Mouse (Mus musculus): ENCODE results near the gene Slc25a11. TPM values are rescaled to one million over a fixed set of nuclear protein-coding genes. Genes with fewer than 3 reads are reported as not detected.

Gene Slc25a11
- polyA plus RNA-seq, 1 experiment from 2014 or later: 138 TPM

GRCm38 (mm10) chr11:70663957-70664356, 16.7 kb upstream of the Slc25a11 start:
- no peak for DNase-seq (ENCODE audit: extremely low spot score, low spot score)
- WGBS: 91% methylated on average over 6 of the region's 6 CpGs
- H3K27ac ChIP-seq: no peak overlapping the region
- peaks cover 82% of the 10 kb centered on the region for H3K36me3 ChIP-seq (replicated peaks)
- H3K9me3 ChIP-seq: no peaks in the 10 kb centered on the region
- H3K4me1 ChIP-seq: peaks cover 22% of the 10 kb centered on the region
- no peak overlapping the region for H3K4me3 ChIP-seq
- no peaks in the 10 kb centered on the region for H3K27me3 ChIP-seq (ENCODE audit: poor library complexity, severe bottlenecking)

DNA sequence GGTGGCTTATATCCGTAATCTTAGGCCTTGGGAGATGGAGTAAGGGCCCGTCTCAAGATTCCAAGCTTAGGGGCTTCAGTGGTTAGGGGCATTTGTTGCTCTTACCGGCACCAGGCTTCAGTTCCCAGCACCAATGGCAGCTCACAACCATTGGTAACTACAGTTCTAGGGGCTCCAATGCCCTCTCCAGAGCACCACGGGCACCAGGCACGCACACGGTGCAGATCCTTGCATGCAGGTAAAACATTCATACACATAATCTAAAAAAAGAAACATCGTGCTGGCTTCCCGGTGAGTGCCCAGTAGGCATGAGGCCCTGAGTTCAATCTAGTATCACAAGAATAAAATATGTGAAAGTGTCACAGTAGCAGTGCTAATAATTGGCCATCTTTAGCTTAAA, 15.8 kb upstream of the Slc25a11 start:
- Histone ChIP-seq H3K4me1 (peaks cover 27% of the 10 kb centered on the region), H3K27me3 (ENCODE audit: poor library complexity, severe bottlenecking) (no peaks in the 10 kb centered on the region), H3K36me3 (replicated peaks) (peaks cover 82% of the 10 kb centered on the region), H3K4me3 (no peak overlapping the region), H3K27ac (no peak overlapping the region), H3K9me3 (no peaks in the 10 kb centered on the region)
- WGBS: 89% methylated on average over 8 of the region's 8 CpGs
- no peak for DNase-seq (ENCODE audit: extremely low spot score, low spot score)

DNA sequence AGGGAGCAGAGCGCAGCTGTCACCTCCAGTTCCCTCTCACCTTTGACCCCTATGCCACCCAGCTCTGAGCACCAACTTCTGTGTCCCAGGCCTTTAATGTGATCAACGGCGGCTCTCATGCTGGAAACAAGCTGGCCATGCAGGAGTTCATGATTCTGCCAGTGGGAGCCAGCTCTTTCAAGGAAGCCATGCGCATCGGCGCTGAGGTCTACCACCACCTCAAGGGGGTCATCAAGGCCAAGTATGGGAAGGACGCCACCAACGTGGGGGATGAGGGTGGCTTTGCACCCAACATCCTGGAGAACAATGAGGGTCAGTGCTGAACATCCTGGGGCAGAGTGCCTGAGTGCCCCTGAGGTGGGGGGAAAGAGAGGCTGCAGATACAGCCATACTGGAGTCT, 13.3 kb upstream of the Slc25a11 start:
- DNase-seq (ENCODE audit: extremely low spot score, low spot score): no peak
- Histone ChIP-seq H3K27me3 (ENCODE audit: poor library complexity, severe bottlenecking) (no peaks in the 10 kb centered on the region), H3K36me3 (replicated peaks) (peaks cover 63% of the 10 kb centered on the region), H3K27ac (no peak overlapping the region), H3K4me3 (no peak overlapping the region), H3K4me1 (peaks cover 37% of the 10 kb centered on the region), H3K9me3 (no peaks in the 10 kb centered on the region)
- 93% methylated on average over 8 of the region's 8 CpGs for WGBS

GRCm38 (mm10) chr11:70658942-70659341, 11.7 kb upstream of the Slc25a11 start:
- peaks cover 44% of the 10 kb centered on the region for H3K4me1 ChIP-seq
- DNase-seq (ENCODE audit: extremely low spot score, low spot score): no peak
- H3K27me3 ChIP-seq (ENCODE audit: poor library complexity, severe bottlenecking): no peaks in the 10 kb centered on the region
- peaks cover 47% of the 10 kb centered on the region for H3K36me3 ChIP-seq (replicated peaks)
- H3K4me3 ChIP-seq: no peak overlapping the region
- no peaks in the 10 kb centered on the region for H3K9me3 ChIP-seq
- WGBS: 87% methylated on average over 8 of the region's 8 CpGs
- no peak overlapping the region for H3K27ac ChIP-seq

DNA sequence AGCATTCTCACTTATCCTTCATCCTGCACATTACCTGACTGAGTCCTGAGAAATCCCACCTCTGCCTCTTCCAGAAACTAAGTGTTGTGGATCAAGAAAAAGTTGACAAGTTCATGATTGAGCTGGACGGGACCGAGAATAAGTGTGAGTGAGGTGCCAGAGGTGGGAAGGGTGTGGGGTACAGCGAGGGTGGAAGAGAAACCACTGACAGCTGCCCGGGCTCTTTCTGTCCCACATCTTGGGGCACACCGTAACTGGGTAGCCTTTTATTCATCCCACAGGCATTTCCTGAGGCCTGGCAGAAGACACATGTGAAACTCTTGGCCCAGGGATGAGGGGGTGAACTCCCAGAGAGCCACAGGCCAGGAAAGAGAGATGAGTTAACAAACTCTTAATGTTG, 11.2 kb upstream of the Slc25a11 start:
- H3K4me1 ChIP-seq: peaks cover 44% of the 10 kb centered on the region
- no peaks in the 10 kb centered on the region for H3K9me3 ChIP-seq
- H3K27ac ChIP-seq: no peak overlapping the region
- DNase-seq (ENCODE audit: extremely low spot score, low spot score): no peak
- no peaks in the 10 kb centered on the region for H3K27me3 ChIP-seq (ENCODE audit: poor library complexity, severe bottlenecking)
- WGBS: 91% methylated on average over 5 of the region's 5 CpGs
- H3K36me3 ChIP-seq (replicated peaks): peaks cover 43% of the 10 kb centered on the region
- 0 out of 2 replicates have a peak overlapping the region, but pooled peaks have one; percentile 99 for H3K4me3 ChIP-seq

GRCm38 (mm10) chr11:70657991-70658390, 10.7 kb upstream of the Slc25a11 start:
- peak overlapping the region; percentile 99 for H3K27ac ChIP-seq
- H3K4me3 ChIP-seq: peak overlapping the region; percentile 99
- peaks cover 46% of the 10 kb centered on the region for H3K4me1 ChIP-seq
- no peaks in the 10 kb centered on the region for H3K9me3 ChIP-seq
- peaks cover 40% of the 10 kb centered on the region for H3K36me3 ChIP-seq (replicated peaks)
- DNase-seq (ENCODE audit: extremely low spot score, low spot score): no peak
- WGBS: 54% methylated on average over 9 of the region's 9 CpGs
- no peaks in the 10 kb centered on the region for H3K27me3 ChIP-seq (ENCODE audit: poor library complexity, severe bottlenecking)

DNA sequence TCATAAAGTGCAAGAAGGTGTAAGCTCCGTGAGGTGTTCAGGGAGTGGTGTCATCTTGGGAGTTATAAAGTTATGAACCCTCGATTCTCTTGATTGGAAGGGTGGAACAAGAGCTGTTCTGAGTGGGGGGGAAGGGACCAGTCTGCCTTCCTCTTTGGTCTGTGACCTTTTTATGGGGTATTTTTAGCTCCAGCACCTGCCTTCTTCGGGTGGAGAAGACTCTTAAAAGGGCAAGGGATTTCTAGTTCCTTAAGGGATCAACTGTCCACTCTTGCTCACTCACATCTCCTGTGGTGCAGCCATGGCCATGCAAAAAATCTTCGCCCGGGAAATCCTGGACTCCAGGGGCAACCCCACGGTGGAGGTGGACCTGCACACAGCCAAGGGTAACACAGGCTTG, 10.3 kb upstream of the Slc25a11 start:
- DNase-seq (ENCODE audit: extremely low spot score, low spot score): no peak
- H3K27me3 ChIP-seq (ENCODE audit: poor library complexity, severe bottlenecking): no peaks in the 10 kb centered on the region
- H3K9me3 ChIP-seq: no peaks in the 10 kb centered on the region
- H3K27ac ChIP-seq: peak overlapping the region; percentile 99
- 54% methylated on average over 6 of the region's 6 CpGs for WGBS
- H3K4me1 ChIP-seq: peaks cover 49% of the 10 kb centered on the region
- H3K36me3 ChIP-seq (replicated peaks): peaks cover 40% of the 10 kb centered on the region
- H3K4me3 ChIP-seq: peak overlapping the region; percentile 99

GRCm38 (mm10) chr11:70656964-70657363, 9.7 kb upstream of the Slc25a11 start, which contains the start of gene Eno3:
Eno3 (plus strand) TSS chr11:70657202.
- peak; percentile 51 for DNase-seq (ENCODE audit: extremely low spot score, low spot score)
- H3K9me3 ChIP-seq: no peaks in the 10 kb centered on the region
- peaks cover 40% of the 10 kb centered on the region for H3K36me3 ChIP-seq (replicated peaks)
- peaks cover 55% of the 10 kb centered on the region for H3K4me1 ChIP-seq
- no peaks in the 10 kb centered on the region for H3K27me3 ChIP-seq (ENCODE audit: poor library complexity, severe bottlenecking)
- peak within 1 kb of the TSS; percentile 99 for H3K4me3 ChIP-seq
- peak within 1 kb of the TSS; percentile 99 for H3K27ac ChIP-seq
- 6% methylated on average over 3 of the region's 3 CpGs for WGBS

GRCm38 (mm10) chr11:70656456-70656927, 9.2 kb upstream of the Slc25a11 start:
- DNase-seq (ENCODE audit: extremely low spot score, low spot score): peak; percentile 60
- peak overlapping the region; percentile 99 for H3K27ac ChIP-seq
- peaks cover 40% of the 10 kb centered on the region for H3K36me3 ChIP-seq (replicated peaks)
- H3K4me3 ChIP-seq: peak overlapping the region; percentile 99
- 2% methylated on average over 16 of the region's 16 CpGs for WGBS
- H3K27me3 ChIP-seq (ENCODE audit: poor library complexity, severe bottlenecking): no peaks in the 10 kb centered on the region
- peaks cover 60% of the 10 kb centered on the region for H3K4me1 ChIP-seq
- H3K9me3 ChIP-seq: no peaks in the 10 kb centered on the region

DNA sequence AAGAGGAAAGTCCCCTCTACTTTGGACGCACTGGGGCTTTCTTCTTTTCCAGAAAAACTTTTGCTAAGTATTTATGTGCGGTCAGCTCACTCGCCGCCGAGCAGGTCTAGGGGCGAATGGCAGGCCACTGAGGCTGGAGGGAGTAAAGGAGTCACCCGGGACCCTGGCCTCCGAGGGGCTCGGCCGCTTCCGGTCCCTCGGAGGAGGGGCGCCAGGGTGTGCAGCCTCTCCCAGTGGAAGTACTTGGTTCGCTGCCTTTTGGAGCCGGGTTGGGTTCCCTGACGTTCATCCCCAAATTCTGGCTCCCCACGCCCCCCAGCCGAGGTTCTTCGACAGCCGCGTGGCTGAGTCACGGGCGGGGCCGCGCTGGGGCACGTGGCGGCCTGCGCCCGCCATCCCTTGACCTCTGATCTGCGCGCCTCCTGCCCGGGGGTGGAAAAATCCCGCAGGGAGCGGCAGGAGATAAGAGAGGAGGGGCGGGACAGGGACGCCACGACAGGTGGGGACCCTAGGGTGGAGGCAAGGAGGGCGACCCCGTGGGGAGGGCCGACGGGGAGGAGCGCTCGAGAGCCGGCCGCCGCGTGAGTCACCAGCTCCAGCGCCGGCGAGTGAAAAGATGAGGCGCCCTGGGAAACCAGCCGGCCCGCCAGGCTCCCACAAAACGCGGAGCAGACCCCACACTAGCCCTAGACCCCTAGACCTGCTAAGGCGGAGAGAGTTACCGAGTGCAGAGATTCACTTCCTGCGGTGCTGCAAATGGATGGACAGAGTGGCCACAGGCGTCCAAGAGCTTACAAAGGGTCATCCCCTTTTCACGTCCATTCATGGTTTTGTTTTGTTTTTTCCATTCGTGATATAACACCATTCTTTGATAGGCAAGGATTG, 8.5 kb upstream of the Slc25a11 start:
- Histone ChIP-seq H3K4me3 (peak overlapping the region; percentile 99), H3K4me1 (peaks cover 67% of the 10 kb centered on the region), H3K27ac (peak overlapping the region; percentile 99), H3K9me3 (no peaks in the 10 kb centered on the region), H3K36me3 (replicated peaks) (peaks cover 40% of the 10 kb centered on the region), H3K27me3 (ENCODE audit: poor library complexity, severe bottlenecking) (no peaks in the 10 kb centered on the region)
- under 1% methylated on average over 61 of the region's 61 CpGs for WGBS
- DNase-seq (ENCODE audit: extremely low spot score, low spot score): peak; percentile 69

GRCm38 (mm10) chr11:70654923-70655570, 7.8 kb upstream of the Slc25a11 start:
- Histone ChIP-seq H3K36me3 (replicated peaks) (peaks cover 40% of the 10 kb centered on the region), H3K27me3 (ENCODE audit: poor library complexity, severe bottlenecking) (no peaks in the 10 kb centered on the region), H3K4me3 (peak overlapping the region; percentile 99), H3K4me1 (peaks cover 71% of the 10 kb centered on the region), H3K27ac (peak overlapping the region; percentile 99), H3K9me3 (no peaks in the 10 kb centered on the region)
- 0% methylated on average over 48 of the region's 48 CpGs for WGBS
- DNase-seq (ENCODE audit: extremely low spot score, low spot score): peak; percentile 81

DNA sequence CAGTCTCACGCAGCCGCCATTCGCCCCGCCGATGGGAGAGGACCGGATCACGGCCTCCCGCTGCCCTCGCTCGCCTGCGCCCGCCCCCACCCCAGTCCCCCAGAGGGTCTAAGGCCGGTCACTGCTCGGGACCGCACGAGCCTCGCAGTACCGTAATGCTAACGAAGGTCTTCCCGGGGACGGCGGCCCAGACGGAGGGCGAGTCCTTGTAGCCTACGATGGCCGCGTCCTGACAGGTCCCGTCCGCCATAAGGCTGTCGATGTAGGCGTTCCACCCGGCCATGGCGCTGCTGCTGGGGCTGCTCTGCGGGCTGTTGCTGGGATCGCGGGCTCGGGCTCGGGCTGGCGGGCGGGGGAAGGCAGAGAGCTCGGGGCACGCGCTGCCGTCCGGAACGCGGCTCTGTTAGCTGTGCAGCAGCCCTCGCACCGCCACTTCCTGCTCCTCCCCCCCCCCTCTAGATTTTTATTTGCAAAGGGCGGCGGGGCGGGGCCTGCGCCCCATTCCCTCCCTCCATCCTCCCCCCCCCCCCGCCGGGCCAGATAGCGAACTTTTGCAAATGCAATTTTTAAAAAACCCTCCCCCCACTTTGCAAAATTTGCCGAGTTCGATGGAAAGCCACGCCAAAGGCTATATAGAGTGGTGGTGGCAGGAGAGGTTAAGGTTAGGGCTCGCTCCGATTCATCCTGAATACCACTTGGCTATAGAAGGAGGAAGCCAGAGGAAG, 7.1 kb upstream of the Slc25a11 start, which contains the start of gene Pfn1:
TSS of gene Pfn1 (minus strand) at position 447 of the 725 bp plus-strand sequence.
- under 1% methylated on average over 61 of the region's 61 CpGs for WGBS
- Histone ChIP-seq H3K27ac (peak within 1 kb of the TSS; percentile 99), H3K4me1 (peaks cover 75% of the 10 kb centered on the region), H3K4me3 (peak within 1 kb of the TSS; percentile 99), H3K27me3 (ENCODE audit: poor library complexity, severe bottlenecking) (no peaks in the 10 kb centered on the region), H3K36me3 (replicated peaks) (peaks cover 41% of the 10 kb centered on the region), H3K9me3 (no peaks in the 10 kb centered on the region)
- peak; percentile 80 for DNase-seq (ENCODE audit: extremely low spot score, low spot score)
